Mouse (Mus musculus) left cerebral cortex, adult 9 months (tissue): ENCODE results near the gene Optc.

ENCODE experiments used
- DNase-seq, 2 experiments: peaks; one replicate each; pipeline ENCODE4 v3.0.0; 2022; ENCODE audit warnings: low spot score in 2 of 2

Gene Optc

GRCm38 (mm10) chr1:133918088-133918470, 10.3 kb upstream of the Optc start:
- DNase-seq, result no peak

DNA sequence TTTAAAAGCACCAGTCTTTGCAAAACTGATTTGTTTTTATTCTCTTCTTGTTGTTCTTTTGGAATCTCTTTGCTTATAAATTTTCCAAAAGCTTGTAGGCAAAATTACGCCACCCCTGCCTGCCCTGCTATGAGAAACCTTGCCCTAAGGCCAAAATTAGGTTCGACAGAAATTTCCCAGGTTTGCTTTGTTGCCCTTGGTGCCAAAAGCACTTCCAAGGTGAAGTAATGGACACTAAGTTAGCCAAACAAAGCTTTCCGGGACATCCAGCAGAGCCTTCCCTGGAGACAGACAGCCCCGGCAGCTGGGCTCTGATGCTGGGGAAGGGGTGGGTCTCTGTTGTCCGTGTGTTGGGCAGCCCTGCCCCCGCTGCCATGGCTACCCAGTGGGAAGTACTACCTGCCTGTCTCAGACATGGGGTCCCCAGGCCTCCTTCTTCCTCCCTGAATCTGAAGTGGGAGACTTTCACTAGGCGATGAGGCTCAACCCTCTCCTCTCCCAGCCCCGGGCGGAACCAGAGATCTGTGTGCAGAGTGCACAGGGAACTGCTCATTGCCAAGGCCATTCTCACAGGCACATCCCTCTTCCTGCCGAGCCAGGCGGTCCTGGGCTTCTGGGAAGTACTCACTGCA, 9.8 kb upstream of the Optc start:
- no peak for DNase-seq

DNA sequence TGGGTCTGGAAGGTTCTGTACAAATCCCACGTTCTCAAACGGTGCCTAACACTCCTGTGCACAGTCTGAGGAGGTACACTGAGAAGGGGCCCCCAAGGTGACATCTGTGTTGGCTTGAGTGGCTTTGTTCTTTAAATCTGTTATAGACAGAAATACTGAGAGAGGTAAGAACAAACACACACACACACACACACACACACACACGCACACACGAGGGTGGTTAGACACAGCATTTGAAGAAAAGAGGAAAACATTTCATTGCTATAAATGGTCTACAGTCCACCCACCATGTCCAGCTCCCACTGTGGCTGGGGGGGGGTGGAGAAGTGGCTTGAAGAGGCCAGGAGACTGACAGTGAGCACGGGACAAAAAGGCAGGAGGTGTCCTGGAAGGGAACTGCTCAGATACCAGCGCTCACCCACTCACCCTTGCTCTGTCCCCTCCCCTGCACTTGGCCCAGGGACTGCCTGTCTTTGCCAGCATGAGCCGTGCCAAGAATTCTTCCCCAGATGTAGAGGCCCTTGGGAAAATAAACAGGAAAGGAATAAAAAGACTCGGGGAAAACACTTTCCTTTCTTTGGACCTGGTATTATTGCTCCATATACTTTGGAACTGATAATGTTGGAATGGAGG, 8.0 kb upstream of the Optc start:
- peak in 1 of 2 experiments; percentile 73 for DNase-seq

DNA sequence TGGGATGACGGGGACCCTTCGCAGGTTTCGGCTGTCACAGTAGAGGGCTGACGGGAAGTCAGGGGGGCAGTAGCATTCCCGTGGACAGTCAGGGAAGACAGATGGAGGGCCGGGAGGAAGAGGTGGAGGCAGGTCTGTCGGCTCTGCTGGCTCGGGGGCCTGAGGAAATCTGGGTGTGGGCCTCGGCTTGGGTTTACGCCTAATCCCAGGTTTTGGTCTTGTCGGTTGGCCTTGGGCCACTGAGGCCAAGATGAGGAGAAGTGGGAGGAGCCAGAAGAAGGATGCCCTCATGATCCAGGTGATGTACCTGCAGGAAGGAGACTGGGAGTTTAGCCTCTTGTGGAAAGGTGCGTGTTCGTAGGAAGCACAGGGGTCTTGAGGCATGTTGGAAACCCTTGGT, 7.3 kb upstream of the Optc start:
- DNase-seq, result no peak

GRCm38 (mm10) chr1:133913018-133913417, 5.2 kb upstream of the Optc start:
- no peak for DNase-seq

DNA sequence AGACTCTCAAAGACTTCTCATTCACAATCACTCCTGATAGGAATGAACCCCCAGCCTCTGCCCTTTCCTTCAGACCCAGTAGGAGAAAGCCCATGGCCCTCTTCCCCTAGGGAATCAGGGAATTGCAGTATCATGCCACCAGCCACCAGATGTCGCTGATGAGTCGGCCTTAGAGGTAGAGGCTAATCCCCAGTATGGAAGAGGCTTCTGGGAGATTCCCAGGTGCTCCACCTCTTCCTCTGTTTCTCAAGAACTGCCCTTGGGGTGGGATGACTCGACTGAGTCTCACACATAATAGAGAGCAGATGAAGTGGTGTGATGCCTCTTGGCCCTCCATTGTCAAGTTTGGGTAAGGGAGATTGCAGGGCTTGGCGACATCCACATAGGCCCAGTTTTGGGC, 3.7 kb upstream of the Optc start:
- peak in 1 of 2 experiments; percentile 63 for DNase-seq

- DNase-seq, result no peak
Measured at GRCm38 (mm10) chr1:133911008-133911407, 3.2 kb upstream of the Optc start.

DNA sequence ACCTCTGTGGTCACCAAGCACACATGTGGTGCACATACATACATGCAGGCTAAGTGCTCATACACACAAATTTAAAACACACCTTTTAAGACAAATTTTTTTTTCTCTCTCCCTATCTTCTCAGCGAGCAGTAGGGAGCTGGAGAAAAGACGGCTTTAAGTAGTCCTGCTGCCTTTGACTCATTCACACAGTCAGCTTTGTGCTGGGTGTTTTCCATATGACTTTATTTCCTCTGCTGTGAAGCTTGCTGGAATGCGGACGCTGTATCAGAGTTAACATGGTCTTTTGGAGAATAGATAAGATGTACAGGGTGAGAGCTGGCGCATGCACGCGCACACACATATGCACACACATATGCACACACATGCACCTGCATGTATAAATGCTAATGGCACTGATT, 2.3 kb upstream of the Optc start:
- DNase-seq, result no peak

- DNase-seq, result peak in 1 of 2 experiments; percentile 57
Measured at GRCm38 (mm10) chr1:133908659-133909575, 1.1 kb upstream of the Optc start.

GRCm38 (mm10) chr1:133906420-133906819, 1.4 kb downstream of the Optc start:
- no peak for DNase-seq

- no peak for DNase-seq
Measured at GRCm38 (mm10) chr1:133900825-133901224, 7.0 kb downstream of the Optc start.

GRCm38 (mm10) chr1:133899043-133899542, 8.7 kb downstream of the Optc start:
- DNase-seq, result no peak

DNA sequence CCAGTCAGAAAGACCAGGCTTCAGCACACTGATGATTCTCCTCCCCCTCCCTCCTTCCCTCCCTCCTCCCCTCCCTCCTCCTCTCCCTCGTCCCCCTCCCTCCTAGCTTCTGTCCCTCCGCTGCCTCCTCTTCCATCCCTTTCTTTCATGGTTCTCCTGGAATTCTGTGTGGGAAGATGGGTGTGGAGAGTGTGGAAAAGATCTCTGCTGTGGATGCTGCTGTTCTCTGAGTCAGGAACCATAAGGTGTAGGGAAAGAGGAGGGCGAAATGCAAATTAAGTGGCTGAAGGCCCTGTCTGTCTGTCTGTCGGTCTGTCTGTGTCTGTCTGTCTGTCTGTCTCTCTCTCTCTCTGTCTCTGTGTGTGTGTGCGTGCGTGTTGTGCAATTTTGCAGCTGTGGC, 10.5 kb downstream of the Optc start:
- DNase-seq, result peak in 1 of 2 experiments; percentile 55

DNA sequence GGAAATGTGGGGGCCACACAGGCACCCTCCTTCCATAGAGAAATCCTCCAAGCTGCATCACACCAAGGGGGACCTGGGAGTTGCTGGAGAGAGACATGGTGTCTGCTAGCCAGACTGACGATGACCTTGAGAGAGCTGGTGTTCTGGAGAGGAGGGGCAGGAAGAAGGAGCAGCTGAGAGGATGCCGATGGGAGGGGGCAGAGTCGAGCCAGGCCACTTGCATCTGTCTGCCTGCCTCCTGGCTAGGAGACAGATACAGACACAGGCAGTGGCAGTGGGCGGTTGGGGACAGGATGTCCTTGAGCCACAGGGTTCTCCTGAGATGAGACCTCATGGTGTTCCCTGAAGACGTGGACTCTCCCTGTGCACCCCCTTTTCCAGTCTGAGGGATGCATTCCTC, 16.3 kb downstream of the Optc start:
- no peak for DNase-seq

DNA sequence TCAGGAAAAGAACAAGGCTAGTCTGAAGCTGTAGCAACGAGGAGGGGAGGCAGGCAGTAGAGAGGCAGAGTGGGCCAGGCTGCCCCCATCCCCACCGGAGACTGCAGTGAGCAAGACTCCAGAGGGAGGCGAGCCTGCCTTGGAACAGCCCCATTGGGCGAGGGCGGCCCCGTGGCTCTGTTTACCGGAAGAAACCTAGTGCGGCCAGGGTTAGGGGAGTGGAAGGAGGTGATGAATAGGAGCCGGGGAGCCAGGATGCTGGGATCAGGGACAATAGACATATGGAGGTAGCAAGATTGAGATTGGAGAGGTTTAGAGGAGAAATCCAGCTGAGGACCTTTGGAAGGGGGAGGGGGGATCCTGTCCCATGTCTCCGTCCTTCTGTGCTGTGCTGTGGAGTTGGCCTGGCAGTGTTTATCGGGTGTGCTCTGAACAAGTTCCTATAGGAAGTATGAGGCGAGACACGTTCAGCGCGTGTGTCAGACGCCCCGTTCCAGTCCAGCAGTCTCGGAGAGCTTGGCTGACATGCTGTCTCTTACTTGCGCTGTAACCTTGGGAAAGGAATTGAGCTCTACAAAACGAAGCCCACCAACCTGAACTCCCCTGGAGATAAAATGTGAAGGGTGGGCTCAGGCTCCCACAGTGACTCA, 17.7 kb downstream of the Optc start:
- DNase-seq, result no peak

DNA sequence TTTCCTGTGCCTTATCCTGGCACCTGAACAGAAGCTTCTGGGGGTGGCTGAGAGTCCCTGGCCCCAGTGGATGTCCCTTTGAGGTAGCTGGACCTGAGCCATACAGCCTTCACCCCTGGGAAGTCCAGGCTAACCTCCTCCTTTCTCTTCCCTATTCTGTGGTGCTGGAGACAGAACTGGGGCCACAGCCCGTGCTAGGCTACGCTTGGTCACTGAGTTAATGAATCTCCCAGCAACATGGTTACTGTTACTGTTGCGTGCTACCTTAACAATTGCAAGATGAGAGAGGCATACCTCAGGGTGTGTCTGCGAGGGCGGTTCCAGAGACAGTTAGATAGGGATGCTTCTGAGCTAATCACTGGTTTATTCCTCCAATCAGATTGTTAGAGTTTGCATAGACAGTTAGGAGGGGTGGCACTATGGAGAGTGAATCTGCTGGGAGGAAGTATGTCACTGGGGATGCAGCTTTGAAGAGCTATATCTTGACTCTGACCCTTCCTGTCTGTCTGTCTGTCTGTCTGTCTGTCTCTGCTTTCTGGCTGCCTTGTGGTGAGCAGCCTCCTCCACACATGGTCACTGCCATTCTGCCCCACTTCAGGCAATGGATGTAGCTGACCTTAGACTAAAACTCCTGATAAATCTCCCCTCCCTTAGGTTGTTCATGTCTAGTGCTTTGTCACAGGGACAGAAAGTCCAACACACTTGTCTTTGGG, 20.1 kb downstream of the Optc start:
- DNase-seq, result no peak

GRCm38 (mm10) chr1:133887044-133887443, 20.8 kb downstream of the Optc start:
- DNase-seq, result peak; percentile 75 to 82

DNA sequence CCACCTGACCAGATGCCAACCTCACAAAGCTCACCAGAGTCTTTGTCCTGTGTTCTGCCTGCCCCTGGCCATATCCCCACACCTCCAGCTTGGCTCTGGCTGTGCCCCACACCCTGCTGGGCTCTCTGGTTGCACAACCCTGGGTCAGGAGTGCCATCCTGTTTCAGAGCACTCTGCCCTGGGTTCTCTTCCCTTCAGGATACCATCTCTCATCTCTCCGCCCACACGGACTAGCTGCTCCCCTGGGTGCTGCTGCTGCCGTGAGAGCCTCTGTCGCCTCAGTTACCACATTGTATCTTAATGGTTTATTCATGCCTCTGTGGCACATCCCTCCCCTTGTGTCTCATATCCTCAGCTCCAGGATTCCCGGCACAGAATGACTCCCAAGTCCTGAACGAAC, 21.4 kb downstream of the Optc start:
- peak in 1 of 2 experiments; percentile 60 for DNase-seq

DNA sequence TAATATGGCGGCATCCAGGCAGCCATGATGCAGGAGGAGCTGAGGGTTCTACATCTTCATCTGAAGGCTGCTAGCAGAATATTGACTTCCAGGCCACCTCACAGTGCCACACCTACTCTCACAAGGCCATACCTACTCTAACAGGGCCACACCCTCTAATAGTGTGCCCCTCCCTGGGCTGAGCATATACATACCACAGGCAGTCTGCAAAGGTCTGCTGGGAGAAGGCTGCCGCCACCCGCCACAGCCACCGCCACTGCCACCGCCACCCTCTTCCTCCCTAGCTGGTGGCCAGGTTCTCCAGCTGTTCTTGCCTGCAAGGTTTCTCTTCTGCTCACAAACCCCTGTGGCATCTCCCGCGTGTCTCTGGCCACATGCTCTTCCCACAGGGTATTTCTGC, 22.0 kb downstream of the Optc start:
- no peak for DNase-seq

GRCm38 (mm10) chr1:133884746-133885145, 23.1 kb downstream of the Optc start:
- DNase-seq, result no peak

GRCm38 (mm10) chr1:133884090-133884489, 23.7 kb downstream of the Optc start:
- DNase-seq, result peak in 1 of 2 experiments; percentile 70
